23 mouse cellular contexts compared by ENCODE assay signal in genomic region chr17:47756366-47756765, GRCm38 (mm10). TPM values are rescaled to one million over a fixed set of nuclear protein-coding genes. Genes with fewer than 3 reads are reported as not detected.
DNase-seq lines count a peak whose midpoint lies in the region; ATAC-seq and TF ChIP-seq lines count a peak whose summit lies in the region.
"Had no signal": no experiment of that assay in that cellular context is flagged by ENCODE, and none has a peak within 500 bp of the region (broad histone marks: within the 10 kb centered on the region; RNA-seq: fewer than 3 reads in every experiment).

No protein-coding gene starts in this region.

- H3K27me3 ChIP-seq in heart, adult 2 months (ENCODE audit: control insufficient read depth, insufficient read depth, low read length): no peaks in the 10 kb centered on the region
- H3K27me3 ChIP-seq in heart, embryonic 16.5 days (ENCODE audit: control insufficient read depth, insufficient read depth, low read length): no peaks in the 10 kb centered on the region
- no peaks in the 10 kb centered on the region for H3K27me3 ChIP-seq in midbrain, embryonic 16.5 days (ENCODE audit: control insufficient read depth, insufficient read depth, low read depth, low read length)
- no peaks in the 10 kb centered on the region for H3K27me3 ChIP-seq in midbrain, postnatal 0 days (ENCODE audit: insufficient read depth, low read length)
- H3K27me3 ChIP-seq: forebrain, embryonic 15.5 days; hindbrain, embryonic 15.5 days; liver, embryonic 12.5 days had no signal

- H3K27ac ChIP-seq in heart, adult 2 months: peak overlapping the region; percentile 21; the same call in 1 of the 2 replicates
- H3K27ac ChIP-seq in heart, embryonic 16.5 days (ENCODE audit: low read length): peak overlapping the region; percentile 68
- H3K27ac ChIP-seq in midbrain, embryonic 16.5 days (ENCODE audit: low read length): no peak overlapping the region
- no peak overlapping the region for H3K27ac ChIP-seq in midbrain, postnatal 0 days (ENCODE audit: low read depth, low read length)
- H3K27ac ChIP-seq in bone marrow macrophage, adult 2 months (ENCODE audit: insufficient read depth, low read depth, low read length): peak overlapping the region; percentile 82
- H3K27ac ChIP-seq: forebrain, embryonic 15.5 days; hindbrain, embryonic 15.5 days; liver, embryonic 12.5 days had no signal

- peak; percentile 30; the same call in 1 of the 2 replicates for ATAC-seq in heart, embryonic 16.5 days (replicated peaks; ENCODE audit: extremely low read depth, insufficient read depth, low FRiP score)
- ATAC-seq in midbrain, embryonic 16.5 days: no peak
- no peak for ATAC-seq in midbrain, postnatal 0 days (ENCODE audit: low FRiP score)
- ATAC-seq: forebrain, embryonic 15.5 days; intestine, embryonic 16.5 days; liver, embryonic 12.5 days had no signal

- peaks cover 25% of the 10 kb centered on the region for H3K4me1 ChIP-seq in heart, adult 2 months (ENCODE audit: control insufficient read depth, insufficient read depth, low read length)
- peaks cover 29% of the 10 kb centered on the region for H3K4me1 ChIP-seq in heart, embryonic 16.5 days (ENCODE audit: control insufficient read depth, insufficient read depth, low read length)
- H3K4me1 ChIP-seq in midbrain, embryonic 16.5 days (ENCODE audit: control insufficient read depth, insufficient read depth, low read length): no peaks in the 10 kb centered on the region
- no peaks in the 10 kb centered on the region for H3K4me1 ChIP-seq in midbrain, postnatal 0 days (ENCODE audit: insufficient read depth, low read length)
- H3K4me1 ChIP-seq in bone marrow macrophage, adult 2 months (ENCODE audit: control insufficient read depth, insufficient read depth, low read length): peaks cover 72% of the 10 kb centered on the region
- H3K4me1 ChIP-seq: forebrain, embryonic 15.5 days had no signal

- intact Hi-C loops in heart, adult 2 months (cut with DNase I): no loop called here

- TF ChIP-seq CTCF in heart, adult 2 months (IDR thresholded peaks at IDR 0.05): no peak
- no peak for TF ChIP-seq CTCF in midbrain, postnatal 0 days (IDR thresholded peaks at IDR 0.05)
- TF ChIP-seq CTCF in bone marrow macrophage, adult 2 months (IDR thresholded peaks at IDR 0.05; ENCODE audit: low read depth, low read length): no peak

- 25% methylated on average over 6 of the region's 6 CpGs for WGBS in heart, adult 2 months
- 26% methylated on average over 6 of the region's 6 CpGs for WGBS in heart, embryonic 16.5 days
- 34% methylated on average over 6 of the region's 6 CpGs for WGBS in midbrain, embryonic 16.5 days
- WGBS in midbrain, postnatal 0 days: 32% methylated on average over 6 of the region's 6 CpGs

- H3K4me3 ChIP-seq in heart, adult 2 months: no peak overlapping the region
- H3K4me3 ChIP-seq in heart, embryonic 16.5 days (ENCODE audit: low read length): no peak overlapping the region
- no peak overlapping the region for H3K4me3 ChIP-seq in midbrain, embryonic 16.5 days (ENCODE audit: low read depth, low read length)
- no peak overlapping the region for H3K4me3 ChIP-seq in midbrain, postnatal 0 days (ENCODE audit: low read depth, low read length)
- H3K4me3 ChIP-seq in bone marrow macrophage, adult 2 months (ENCODE audit: insufficient read depth, low read length): no peak overlapping the region
- H3K4me3 ChIP-seq: forebrain, embryonic 15.5 days; hindbrain, embryonic 15.5 days; liver, embryonic 12.5 days had no signal

- TF ChIP-seq POLR2A in heart, adult 2 months (IDR thresholded peaks at IDR 0.05; ENCODE audit: insufficient read depth, low read depth, low read length): no peak
- no peak for TF ChIP-seq POLR2A in bone marrow macrophage, adult 2 months (IDR thresholded peaks at IDR 0.05; ENCODE audit: borderline replicate concordance, low read depth, low read length)

- TF ChIP-seq EP300 in heart, adult 2 months (IDR thresholded peaks at IDR 0.05; ENCODE audit: insufficient read depth, low read depth, low read length): no peak

- no peaks in the 10 kb centered on the region for H3K36me3 ChIP-seq in heart, adult 2 months (ENCODE audit: control insufficient read depth, insufficient read depth, low read length)
- H3K36me3 ChIP-seq in heart, embryonic 16.5 days (ENCODE audit: control insufficient read depth, insufficient read depth): peaks cover 8% of the 10 kb centered on the region
- no peaks in the 10 kb centered on the region for H3K36me3 ChIP-seq in midbrain, embryonic 16.5 days (ENCODE audit: control insufficient read depth, insufficient read depth, low read length)
- H3K36me3 ChIP-seq in midbrain, postnatal 0 days (ENCODE audit: insufficient read depth, low read length): no peaks in the 10 kb centered on the region
- H3K36me3 ChIP-seq: forebrain, embryonic 15.5 days; hindbrain, embryonic 15.5 days had no signal

- H3K79me2 ChIP-seq in heart, adult 2 months (replicated peaks; ENCODE audit: control insufficient read depth, insufficient read depth, low read length): peaks cover 3% of the 10 kb centered on the region; the same call in 1 of the 2 replicates

- no peak for DNase-seq in heart, adult 2 months
- DNase-seq in heart, adult 11 months: no peak
- DNase-seq in heart, adult 9 months (ENCODE audit: low spot score in 2 of 2): no peak
- no peak for DNase-seq in midbrain, postnatal 0 days (ENCODE audit: low spot score)
- DNase-seq in cerebellum, postnatal 36 days: no peak
- DNase-seq: adrenal gland, postnatal 14 days; cerebellum, adult 11-12 months; cerebellum, postnatal 14 days; embryo, embryonic 11 days; lung, adult 2 months; right cerebral cortex, postnatal 25 days; thymus, adult 2 months had no signal

- no peaks in the 10 kb centered on the region for H3K9me3 ChIP-seq in heart, embryonic 16.5 days (replicated peaks; ENCODE audit: control insufficient read depth, low read length)
- H3K9me3 ChIP-seq in midbrain, embryonic 16.5 days (replicated peaks; ENCODE audit: control insufficient read depth, low read length, poor library complexity, severe bottlenecking): no peaks in the 10 kb centered on the region
- H3K9me3 ChIP-seq in midbrain, postnatal 0 days (ENCODE audit: low read length): no peaks in the 10 kb centered on the region
- H3K9me3 ChIP-seq: forebrain, embryonic 15.5 days; hindbrain, embryonic 15.5 days had no signal

- H3K4me2 ChIP-seq in heart, embryonic 16.5 days (ENCODE audit: low read depth, low read length): 0 out of 2 replicates have a peak overlapping the region, but pooled peaks have one; percentile 2
- no peak overlapping the region for H3K4me2 ChIP-seq in midbrain, embryonic 16.5 days (ENCODE audit: low read length)
- no peak overlapping the region for H3K4me2 ChIP-seq in midbrain, postnatal 0 days (ENCODE audit: low read depth, low read length, poor library complexity, severe bottlenecking)
- H3K4me2 ChIP-seq: forebrain, embryonic 15.5 days; hindbrain, embryonic 15.5 days; liver, embryonic 12.5 days had no signal

- no peak overlapping the region for H3K9ac ChIP-seq in heart, adult 2 months (ENCODE audit: low read depth, low read length)
- H3K9ac ChIP-seq in heart, embryonic 16.5 days (ENCODE audit: low read length): peak overlapping the region; percentile 14; the same call in 1 of the 2 replicates
- 0 out of 2 replicates have a peak overlapping the region, but pooled peaks have one; percentile 4 for H3K9ac ChIP-seq in midbrain, embryonic 16.5 days (ENCODE audit: low read depth, low read length)
- no peak overlapping the region for H3K9ac ChIP-seq in midbrain, postnatal 0 days (replicated peaks; ENCODE audit: low read length, poor library complexity, severe bottlenecking)
- H3K9ac ChIP-seq: forebrain, embryonic 15.5 days; hindbrain, embryonic 15.5 days; liver, embryonic 12.5 days had no signal

RNA-seq across cellular contexts. Expression of gene Tfeb, which starts 19.5 kb away (rescaled TPM):
- total RNA-seq in heart, adult 2 months (2021): 10 to 100 TPM; 36.8 to 42.7 TPM
- polyA plus RNA-seq in heart, adult 2 months (2012; rRNA removed): 33.5 and 35.1 TPM in 2 replicates
- polyA plus RNA-seq in heart, embryonic 16.5 days (2015; fragmentation: Nextera tagmentation; extraction: Ambion mirVana): 25.7 and 28.9 TPM in 2 replicates
- 2.9 and 3.0 TPM in 2 replicates for polyA plus RNA-seq in midbrain, embryonic 16.5 days (2015; fragmentation: Nextera tagmentation; extraction: Ambion mirVana)
- 5.2 and 9.6 TPM in 2 replicates for total RNA-seq in midbrain, postnatal 0 days (2014; rRNA removed)
- polyA plus RNA-seq in midbrain, postnatal 0 days (2015; fragmentation: Nextera tagmentation; extraction: Ambion mirVana): 4.0 and 5.4 TPM in 2 replicates
- 43.2 and 48.4 TPM in 2 replicates for polyA plus RNA-seq in bone marrow macrophage, adult 2 months (2012; ENCODE audit: insufficient read depth, insufficient read length, missing spikeins)

RNA-seq across cellular contexts. Expression of gene Pgc, which starts 29.7 kb away (rescaled TPM):
- not detected for total RNA-seq in heart, adult 2 months (2021)
- polyA plus RNA-seq in heart, adult 2 months (2012; rRNA removed): 0.59 TPM in 2 replicates
- 0.56 and 1.7 TPM in 2 replicates for polyA plus RNA-seq in heart, embryonic 16.5 days (2015; fragmentation: Nextera tagmentation; extraction: Ambion mirVana)
- 0.13 TPM in 1 of 2 replicates, not detected in the other for polyA plus RNA-seq in midbrain, embryonic 16.5 days (2015; fragmentation: Nextera tagmentation; extraction: Ambion mirVana)
- total RNA-seq in midbrain, postnatal 0 days (2014; rRNA removed): 0.27 and 1.5 TPM in 2 replicates
- 0.19 TPM in 1 of 2 replicates, not detected in the other for polyA plus RNA-seq in midbrain, postnatal 0 days (2015; fragmentation: Nextera tagmentation; extraction: Ambion mirVana)
- polyA plus RNA-seq in bone marrow macrophage, adult 2 months (2012; ENCODE audit: insufficient read depth, insufficient read length, missing spikeins): not detected in 2 replicates
- total RNA-seq: adrenal gland, postnatal 14 days; gastrocnemius, postnatal 4 days had no signal
- polyA plus RNA-seq: embryonic facial prominence, embryonic 14.5 days; forebrain, embryonic 15.5 days; limb, embryonic 11.5 days; liver, embryonic 12.5 days; urinary bladder, adult 2 months had no signal

Comparison
In these comparisons a context has a peak if more than half of its experiments do, and no peak if none do; other contexts are left out.
1. H3K9ac ChIP-seq: peak in heart, embryonic 16.5 days (single experiment) and midbrain, embryonic 16.5 days (single experiment); none in heart, adult 2 months (single experiment) and midbrain, postnatal 0 days (single experiment).
2. H3K27ac ChIP-seq: peak in heart, adult 2 months (single experiment), heart, embryonic 16.5 days (single experiment) and bone marrow macrophage, adult 2 months (single experiment); none in midbrain, embryonic 16.5 days (single experiment) and midbrain, postnatal 0 days (single experiment).